Mouse (Mus musculus) hindbrain, embryonic 14.5 days (tissue): ENCODE data around the gene Anks3. TPM values are rescaled to one million over a fixed set of nuclear protein-coding genes. Genes with fewer than 3 reads are reported as not detected.
A peak's percentile ranks its signal among the peaks of the same experiment; 100 is the strongest.

ENCODE experiments used
- ATAC-seq: fragments of 200-750 bp; cut with Nextera tagmentation; 2 replicates; pipeline ENCODE4 v1.8.0; 2017; ENCODE audit warnings: moderate number of reproducible peaks, mild to moderate bottlenecking, moderate TSS enrichment, moderate library complexity; ENCODE audit not compliant: low FRiP score
- DNase-seq: peaks from one replicate; pipeline ENCODE4 v3.0.0-alpha.2; 2015; ENCODE audit warnings: low spot score
- H3K27ac ChIP-seq: fragments of 300-500 bp; sonication (generic); 2 replicates; pipeline ENCODE4 v1.5.1; 2014; ENCODE audit warnings: mild to moderate bottlenecking, moderate library complexity
- H3K27me3 ChIP-seq: fragments of 300-500 bp; sonication (generic); 2 replicates; pipeline ENCODE4 v1.6.1; 2014; ENCODE audit warnings: mild to moderate bottlenecking, low read length, mixed read lengths; ENCODE audit not compliant: control insufficient read depth, insufficient read depth
- H3K36me3 ChIP-seq: fragments of 300-500 bp; sonication (generic); replicated peaks from 2 replicates; pipeline ENCODE4 v1.6.1; 2014; ENCODE audit not compliant: control insufficient read depth, insufficient read depth
- H3K4me1 ChIP-seq: fragments of 300-500 bp; sonication (generic); replicated peaks from 2 replicates; pipeline ENCODE4 v1.6.1; 2014; ENCODE audit warnings: antibody characterized with exemption, low read length, mixed read lengths; ENCODE audit not compliant: control insufficient read depth, insufficient read depth
- H3K4me2 ChIP-seq: fragments of 300-500 bp; sonication (generic); replicated peaks from 2 replicates; pipeline ENCODE4 v1.6.1; 2014; ENCODE audit warnings: mild to moderate bottlenecking, moderate library complexity
- H3K4me3 ChIP-seq: fragments of 300-500 bp; sonication (generic); replicated peaks from 2 replicates; pipeline ENCODE4 v1.5.1; 2014; ENCODE audit warnings: mild to moderate bottlenecking, low read length
- H3K9ac ChIP-seq: fragments of 300-500 bp; sonication (generic); 2 replicates; pipeline ENCODE4 v1.6.1; 2014
- H3K9me3 ChIP-seq: fragments of 300-500 bp; sonication (generic); 2 replicates; pipeline ENCODE4 v1.6.1; 2016; ENCODE audit warnings: low read length; ENCODE audit not compliant: control insufficient read depth
- WGBS: fragments of 180-500 bp; shearing (Covaris S2); extraction: QIAGEN DNeasy Blood & Tissue Kit; methylation state at CpG from one replicate; pipeline ENCODE4 v1.1.7; 2014; 5-methylcytosine and 5-hydroxymethylcytosine counted together
- polyA plus RNA-seq: library from polyadenylated mRNA; unstranded; fragments of >200 nt; fragmentation: Nextera tagmentation; extraction: Ambion mirVana; gene quantifications from 2 replicates; pipeline ENCODE4 v1.2.1, GENCODE M21; 2014

The Anks3 gene
- polyA plus RNA-seq, 1 experiment from 2014 or later: 55.9 TPM

DNA sequence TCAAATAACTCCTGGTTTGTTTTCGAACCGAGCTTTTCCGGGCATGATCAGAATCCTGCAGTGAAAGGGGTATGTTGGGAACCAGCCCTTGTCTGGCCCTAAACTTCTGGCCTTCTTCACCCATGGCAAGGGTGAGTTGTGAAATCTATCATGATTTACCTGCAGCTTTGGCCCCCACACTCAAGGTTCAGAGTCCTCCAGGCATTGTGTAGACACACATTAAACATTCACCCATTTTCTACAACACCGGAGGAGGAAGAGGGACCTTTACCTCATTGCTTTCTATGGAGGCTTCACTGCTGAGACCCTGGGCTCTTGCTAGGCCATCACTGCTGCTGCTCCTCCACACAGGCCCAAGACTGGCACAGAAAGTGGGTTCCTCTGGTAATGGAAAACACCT, 16.6 kb downstream of the Anks3 start:
- ATAC-seq: no peak
- peaks cover 92% of the 10 kb centered on the region for H3K36me3 ChIP-seq
- 81% methylated on average over 4 of the region's 4 CpGs for WGBS

DNA sequence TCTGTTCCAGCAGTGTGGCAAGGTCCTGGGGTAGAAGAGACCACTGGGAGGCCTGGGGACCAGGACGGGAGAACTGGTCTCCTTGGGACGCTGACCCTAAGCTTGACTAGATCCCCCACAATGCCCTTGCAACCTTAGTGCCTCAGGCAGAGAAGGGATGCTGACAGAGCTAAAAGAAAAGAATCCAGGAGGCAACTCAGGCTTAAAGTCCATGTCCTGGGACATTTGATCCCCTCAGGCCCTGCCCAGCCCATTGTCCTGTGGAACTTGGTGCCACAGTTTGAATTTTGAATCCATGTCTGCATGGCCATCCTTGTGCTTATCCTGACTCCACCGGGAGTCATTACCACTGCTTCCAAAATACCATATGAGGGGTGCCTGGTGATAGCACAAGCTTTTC, 17.9 kb downstream of the Anks3 start:
- ATAC-seq (no peak), DNase-seq (no peak)
- Histone ChIP-seq H3K4me3 (no peak overlapping the region), H3K36me3 (peaks cover 92% of the 10 kb centered on the region), H3K4me2 (no peak overlapping the region), H3K9me3 (no peaks in the 10 kb centered on the region), H3K4me1 (no peaks in the 10 kb centered on the region), H3K9ac (no peak overlapping the region), H3K27ac (no peak overlapping the region), H3K27me3 (no peaks in the 10 kb centered on the region)
- 87% methylated on average over 3 of the region's 3 CpGs for WGBS

More for the DNA sequence above, 16.6 kb downstream of the Anks3 start:
- DNase-seq: no peak
- H3K9ac ChIP-seq: no peak overlapping the region
- no peak overlapping the region for H3K4me2 ChIP-seq
- no peak overlapping the region for H3K4me3 ChIP-seq
- no peak overlapping the region for H3K27ac ChIP-seq
- no peaks in the 10 kb centered on the region for H3K27me3 ChIP-seq
- no peaks in the 10 kb centered on the region for H3K9me3 ChIP-seq
- no peaks in the 10 kb centered on the region for H3K4me1 ChIP-seq

DNA sequence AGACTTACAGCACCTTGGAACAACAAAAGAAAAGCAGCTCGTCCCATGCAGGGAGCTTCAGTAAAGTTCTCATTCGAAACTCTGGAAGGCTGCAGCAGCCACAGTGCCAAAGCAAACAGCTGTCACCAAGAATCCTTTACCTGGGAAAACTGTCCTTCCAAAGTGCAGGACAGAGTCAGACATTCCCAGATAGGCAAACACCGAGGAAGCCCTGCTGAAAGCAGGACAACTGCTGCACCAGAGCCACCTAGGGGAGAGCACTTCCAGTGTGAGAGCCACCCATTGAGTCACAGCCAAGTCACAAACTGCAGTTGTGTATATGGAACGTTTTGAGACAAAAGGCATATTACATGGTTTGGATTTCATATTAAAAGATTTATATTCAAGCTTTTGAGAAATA, 18.6 kb downstream of the Anks3 start:
- no peak for DNase-seq
- ATAC-seq: no peak
- Histone ChIP-seq H3K4me2 (no peak overlapping the region), H3K4me1 (0 out of 2 replicates have a peak, but pooled peaks cover 2% of the 10 kb centered on the region), H3K9me3 (no peaks in the 10 kb centered on the region), H3K27me3 (no peaks in the 10 kb centered on the region), H3K4me3 (no peak overlapping the region), H3K9ac (no peak overlapping the region), H3K27ac (no peak overlapping the region), H3K36me3 (peaks cover 92% of the 10 kb centered on the region)
- WGBS: 88% methylated on average over 4 of the region's 4 CpGs

DNA sequence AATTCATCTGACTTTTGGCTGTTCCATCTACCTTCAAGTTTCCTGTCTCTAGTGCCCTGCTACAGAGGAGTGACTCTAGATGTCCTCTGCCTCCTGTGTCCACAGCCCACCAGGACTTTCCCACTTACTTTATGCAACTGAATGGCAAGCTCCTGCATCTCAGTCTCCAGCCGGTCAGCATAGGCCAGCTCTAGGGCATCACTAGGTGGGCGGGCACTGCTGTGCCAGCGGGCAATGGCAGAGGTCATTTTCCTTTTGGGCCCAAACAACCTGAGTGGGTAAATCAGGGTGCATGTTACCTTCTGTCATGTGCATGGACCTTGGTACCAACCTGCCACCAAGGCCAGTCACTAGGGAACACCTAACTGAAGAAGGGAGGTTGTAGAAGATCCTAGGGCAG, 20.6 kb downstream of the Anks3 start:
- no peak overlapping the region for H3K9ac ChIP-seq
- H3K4me1 ChIP-seq: peaks cover 14% of the 10 kb centered on the region
- H3K27ac ChIP-seq: no peak overlapping the region
- H3K36me3 ChIP-seq: peaks cover 83% of the 10 kb centered on the region
- no peaks in the 10 kb centered on the region for H3K27me3 ChIP-seq
- ATAC-seq (no peak), DNase-seq (no peak)
- WGBS: 92% methylated on average over 3 of the region's 3 CpGs
- H3K4me2 ChIP-seq: no peak overlapping the region
- no peaks in the 10 kb centered on the region for H3K9me3 ChIP-seq
- no peak overlapping the region for H3K4me3 ChIP-seq

DNA sequence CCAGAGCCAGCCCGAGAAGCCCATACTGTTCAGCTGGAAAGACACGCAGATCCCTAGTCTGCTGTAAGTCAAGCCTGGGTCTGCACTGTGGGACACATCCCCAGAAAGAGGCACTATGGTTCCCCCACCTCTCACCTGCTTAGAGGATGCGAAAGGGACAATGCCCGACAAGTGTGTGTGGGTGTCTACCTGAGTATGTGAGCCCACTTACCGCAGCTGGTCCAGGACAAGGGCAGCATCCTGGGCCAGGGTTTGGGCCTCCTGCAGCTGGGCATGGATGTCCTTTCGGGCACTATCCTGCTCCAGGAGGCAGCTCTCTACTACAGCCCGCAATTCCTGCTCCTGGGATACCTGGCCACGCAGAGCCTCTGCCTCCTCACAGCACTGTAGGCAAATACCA, 21.1 kb downstream of the Anks3 start:
- Histone ChIP-seq H3K4me2 (no peak overlapping the region), H3K4me3 (no peak overlapping the region), H3K27me3 (no peaks in the 10 kb centered on the region), H3K4me1 (peaks cover 16% of the 10 kb centered on the region), H3K9ac (no peak overlapping the region), H3K27ac (no peak overlapping the region), H3K36me3 (peaks cover 82% of the 10 kb centered on the region), H3K9me3 (no peaks in the 10 kb centered on the region)
- DNase-seq: no peak
- ATAC-seq: no peak
- WGBS: 95% methylated on average over 8 of the region's 8 CpGs

DNA sequence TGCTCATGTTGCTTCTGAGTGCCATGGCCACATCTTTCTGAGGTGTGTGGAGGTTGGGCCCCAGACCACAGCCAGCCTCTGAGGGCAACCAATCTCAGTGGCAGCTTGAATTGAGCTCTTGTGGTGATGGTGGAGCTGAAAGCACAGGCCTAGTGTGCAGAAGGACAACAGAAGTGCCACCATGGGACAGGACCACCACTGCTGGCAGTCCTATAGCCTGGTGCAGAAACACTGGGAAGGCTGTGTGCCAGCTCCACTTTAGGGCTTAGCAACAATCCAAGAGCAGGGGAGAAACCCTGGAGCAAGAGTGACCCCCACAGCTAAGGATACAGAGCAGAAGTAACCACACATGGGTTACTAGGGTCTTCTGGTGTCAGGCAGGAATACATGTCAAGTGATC, 23.0 kb downstream of the Anks3 start:
- H3K4me3 ChIP-seq: no peak overlapping the region
- H3K27me3 ChIP-seq: no peaks in the 10 kb centered on the region
- ATAC-seq (no peak), DNase-seq (no peak)
- H3K4me1 ChIP-seq: peaks cover 16% of the 10 kb centered on the region
- no peak overlapping the region for H3K27ac ChIP-seq
- no peak overlapping the region for H3K4me2 ChIP-seq
- peaks cover 82% of the 10 kb centered on the region for H3K36me3 ChIP-seq
- no peaks in the 10 kb centered on the region for H3K9me3 ChIP-seq
- no peak overlapping the region for H3K9ac ChIP-seq

DNA sequence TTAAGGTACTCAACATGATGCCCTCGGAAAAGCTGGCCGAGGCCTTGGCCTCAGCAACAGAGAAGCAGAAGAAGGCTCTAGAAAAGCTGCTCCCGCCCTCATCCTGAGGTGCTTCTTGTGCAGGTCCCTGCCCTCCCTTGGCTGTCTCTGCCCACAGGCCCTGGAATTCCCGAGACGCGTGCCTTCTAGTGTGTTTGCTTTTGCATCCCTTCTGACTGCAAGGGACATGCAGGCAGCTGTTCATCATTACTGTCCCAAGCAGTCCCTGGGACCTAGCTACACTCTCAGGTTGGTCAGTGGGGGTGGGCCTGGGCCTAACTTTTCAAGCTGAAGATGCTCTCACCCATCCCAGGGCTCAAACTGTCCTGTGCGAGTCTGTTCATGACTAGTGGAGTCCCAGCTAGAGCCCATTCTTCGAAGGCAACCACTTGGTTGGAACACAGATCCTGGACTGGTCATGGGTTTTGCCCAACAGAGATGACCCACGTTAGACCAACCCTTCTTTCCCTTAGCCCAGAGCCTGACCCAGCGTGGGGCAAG, 23.6 kb downstream of the Anks3 start:
- DNase-seq (no peak), ATAC-seq (no peak)
- WGBS: 96% methylated on average over 10 of the region's 10 CpGs
- Histone ChIP-seq H3K27ac (no peak overlapping the region), H3K4me2 (peak overlapping the region; percentile 97), H3K9me3 (no peaks in the 10 kb centered on the region), H3K27me3 (no peaks in the 10 kb centered on the region), H3K36me3 (peaks cover 82% of the 10 kb centered on the region), H3K9ac (peak overlapping the region; percentile 96; the same call in 1 of the 2 replicates), H3K4me3 (no peak overlapping the region), H3K4me1 (peaks cover 16% of the 10 kb centered on the region)

DNA sequence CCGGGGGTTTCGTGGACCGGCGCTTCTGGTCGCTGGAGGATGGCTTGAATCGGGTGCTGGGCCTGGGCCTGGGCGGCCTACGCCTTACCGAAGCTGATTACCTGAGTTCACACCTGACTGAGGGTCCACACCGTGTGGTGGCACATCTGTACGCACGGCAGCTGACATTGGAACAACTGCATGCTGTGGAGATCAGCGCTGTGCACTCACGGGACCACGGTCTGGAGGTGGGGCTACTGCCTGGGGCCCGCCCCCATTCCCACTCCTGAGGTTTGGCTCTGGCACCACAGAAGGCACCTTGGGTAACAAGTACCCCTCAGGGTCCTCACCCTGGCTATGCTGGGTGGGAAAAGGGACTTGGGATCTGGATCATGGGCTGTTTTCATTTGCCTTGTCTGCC, 24.6 kb downstream of the Anks3 start:
- peak; percentile 57 for DNase-seq
- WGBS: under 1% methylated on average over 16 of the region's 16 CpGs
- peak overlapping the region; percentile 84 for H3K4me3 ChIP-seq
- H3K4me1 ChIP-seq: peaks cover 16% of the 10 kb centered on the region
- peaks cover 82% of the 10 kb centered on the region for H3K36me3 ChIP-seq
- H3K9ac ChIP-seq: peak overlapping the region; percentile 96
- H3K9me3 ChIP-seq: no peaks in the 10 kb centered on the region
- H3K27me3 ChIP-seq: no peaks in the 10 kb centered on the region
- H3K4me2 ChIP-seq: peak overlapping the region; percentile 97
- ATAC-seq: peak; percentile 57
- H3K27ac ChIP-seq: peak overlapping the region; percentile 88

DNA sequence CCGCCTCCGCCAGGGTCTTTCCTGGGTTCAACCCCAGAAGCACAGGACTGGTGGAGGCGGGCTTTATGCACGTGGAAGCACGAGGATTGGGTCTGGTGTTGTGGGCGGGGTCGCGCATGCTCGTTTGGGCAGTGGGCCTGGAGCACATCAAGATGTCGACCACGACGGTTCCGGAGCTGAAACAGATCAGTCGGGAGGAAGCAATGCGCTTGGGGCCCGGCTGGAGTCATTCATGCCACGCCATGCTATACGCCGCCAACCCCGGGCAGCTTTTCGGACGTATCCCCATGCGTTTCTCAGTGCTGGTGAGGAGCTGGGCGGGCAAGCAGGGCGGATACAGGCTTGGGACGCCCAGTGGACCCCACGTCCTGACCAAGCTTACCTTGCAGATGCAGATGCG, 25.0 kb downstream of the Anks3 start:
- WGBS: under 1% methylated on average over 28 of the region's 28 CpGs
- peak overlapping the region; percentile 97 for H3K4me2 ChIP-seq
- ATAC-seq (peak; percentile 94), DNase-seq (peak; percentile 95)
- H3K9ac ChIP-seq: peak overlapping the region; percentile 96
- peaks cover 82% of the 10 kb centered on the region for H3K36me3 ChIP-seq
- H3K9me3 ChIP-seq: no peaks in the 10 kb centered on the region
- peaks cover 16% of the 10 kb centered on the region for H3K4me1 ChIP-seq
- H3K27me3 ChIP-seq: no peaks in the 10 kb centered on the region
- H3K4me3 ChIP-seq: peak overlapping the region; percentile 84
- peak overlapping the region; percentile 88 for H3K27ac ChIP-seq

DNA sequence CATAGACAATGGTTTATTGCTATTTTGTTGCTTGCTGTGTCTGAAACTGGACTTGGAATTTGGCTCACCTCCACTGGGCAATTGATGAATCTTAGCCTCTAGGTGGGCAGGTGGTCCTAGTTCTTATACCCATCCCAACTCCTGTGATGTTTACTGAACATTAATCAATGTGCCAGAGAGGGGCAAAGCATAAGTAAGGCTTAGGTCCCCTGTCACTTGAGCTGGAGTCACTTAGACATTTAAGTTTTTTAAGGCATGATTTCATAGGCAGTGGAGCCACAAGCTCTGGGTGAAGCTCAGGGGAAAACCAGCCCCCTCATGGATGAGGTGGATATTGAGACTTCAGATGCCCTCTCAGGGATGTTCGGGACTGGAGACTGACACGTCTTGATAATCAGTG, 25.5 kb downstream of the Anks3 start, which contains the start of gene Nudt16l1:
TSS of gene Nudt16l1 (plus strand) at position 301 of the 400 bp plus-strand sequence.
- peaks cover 16% of the 10 kb centered on the region for H3K4me1 ChIP-seq
- H3K4me2 ChIP-seq: peak within 1 kb of the TSS; percentile 97
- DNase-seq: no peak
- H3K27me3 ChIP-seq: no peaks in the 10 kb centered on the region
- H3K9me3 ChIP-seq: no peaks in the 10 kb centered on the region
- 3% methylated on average over 2 of the region's 2 CpGs for WGBS
- ATAC-seq: no peak
- peak within 1 kb of the TSS; percentile 84 for H3K4me3 ChIP-seq
- peak within 1 kb of the TSS; percentile 88 for H3K27ac ChIP-seq
- H3K36me3 ChIP-seq: peaks cover 82% of the 10 kb centered on the region
- peak within 1 kb of the TSS; percentile 96 for H3K9ac ChIP-seq
